Mouse (Mus musculus): ENCODE data around the gene Slc25a42. TPM values are rescaled to one million over a fixed set of nuclear protein-coding genes. Genes with fewer than 3 reads are reported as not detected.

Slc25a42 gene
- polyA plus RNA-seq (2012; rRNA removed) (14.7 and 16.1 TPM in 2 replicates), polyA plus RNA-seq (2014; fragmentation: Nextera tagmentation; extraction: Ambion mirVana) (3.3 and 4.5 TPM in 2 replicates)

- Histone ChIP-seq H3K4me1 (replicated peaks; ENCODE audit: control insufficient read depth in 2 of 2, insufficient read depth in 2 of 2, low read length in 1 of 2) (peaks cover 14 to 19% of the 10 kb centered on the region in 2 experiments), H3K36me3 (replicated peaks; ENCODE audit: control insufficient read depth, insufficient read depth, low read depth) (no peaks in the 10 kb centered on the region), H3K27me3 (ENCODE audit: control insufficient read depth, insufficient read depth, low read length) (no peaks in the 10 kb centered on the region), H3K4me3 (ENCODE audit: insufficient read depth in 1 of 2, low read depth in 2 of 2, low read length in 2 of 2) (peak within 1 kb of the TSS; percentile 73 to 80), H3K9me3 (ENCODE audit: control insufficient read depth, low read length) (no peaks in the 10 kb centered on the region), H3K4me2 (ENCODE audit: low read depth) (peak within 1 kb of the TSS; percentile 97), H3K27ac (peak within 1 kb of the TSS; percentile 89), H3K9ac (replicated peaks) (peak within 1 kb of the TSS; percentile 87)
- ATAC-seq (ENCODE audit: insufficient read depth) (peak; percentile 92), DNase-seq (ENCODE audit: low read depth in 3 of 3, low spot score in 3 of 3) (peak; percentile 99)
- no peak for TF ChIP-seq EP300 (IDR thresholded peaks at IDR 0.05; ENCODE audit: low read depth)
- 0 out of 2 replicates have a peak, but pooled peaks have one; percentile 11 for TF ChIP-seq CTCF (IDR thresholded peaks at IDR 0.05; ENCODE audit: low read depth)
- under 1% methylated on average over 66 of the region's 66 CpGs for WGBS (ENCODE audit: insufficient replicate concordance)
Observed at GRCm38 (mm10) chr8:70212112-70213055, at the start of gene Slc25a42. Gene Slc25a42 (minus strand): TSS chr8:70212305.

GRCm38 (mm10) chr8:70259043-70259442 is 46.9 kb upstream of the Slc25a42 start:
- Histone ChIP-seq H3K27ac (no peak overlapping the region), H3K4me2 (ENCODE audit: low read depth) (no peak overlapping the region; the same call in 1 of the 2 replicates), H3K4me1 (replicated peaks; ENCODE audit: control insufficient read depth in 2 of 2, insufficient read depth in 2 of 2, low read length in 1 of 2) (peaks cover 9 to 11% of the 10 kb centered on the region in 2 experiments), H3K4me3 (ENCODE audit: insufficient read depth in 1 of 2, low read depth in 2 of 2, low read length in 2 of 2) (no peak overlapping the region), H3K9ac (replicated peaks) (no peak overlapping the region; the same call in 1 of the 2 replicates), H3K9me3 (ENCODE audit: control insufficient read depth, low read length) (no peaks in the 10 kb centered on the region), H3K27me3 (ENCODE audit: control insufficient read depth, insufficient read depth, low read length) (no peaks in the 10 kb centered on the region), H3K36me3 (replicated peaks; ENCODE audit: control insufficient read depth, insufficient read depth, low read depth) (peaks cover 58% of the 10 kb centered on the region)
- WGBS (ENCODE audit: insufficient replicate concordance): 28% methylated on average over 2 of the region's 2 CpGs
- TF ChIP-seq EP300 (IDR thresholded peaks at IDR 0.05; ENCODE audit: low read depth) (peak; percentile 19; the same call in 1 of the 2 replicates), CTCF (IDR thresholded peaks at IDR 0.05; ENCODE audit: low read depth) (no peak)
- DNase-seq (ENCODE audit: low read depth in 3 of 3, low spot score in 3 of 3): no peak
- ATAC-seq (ENCODE audit: insufficient read depth): peak; percentile 72

DNA sequence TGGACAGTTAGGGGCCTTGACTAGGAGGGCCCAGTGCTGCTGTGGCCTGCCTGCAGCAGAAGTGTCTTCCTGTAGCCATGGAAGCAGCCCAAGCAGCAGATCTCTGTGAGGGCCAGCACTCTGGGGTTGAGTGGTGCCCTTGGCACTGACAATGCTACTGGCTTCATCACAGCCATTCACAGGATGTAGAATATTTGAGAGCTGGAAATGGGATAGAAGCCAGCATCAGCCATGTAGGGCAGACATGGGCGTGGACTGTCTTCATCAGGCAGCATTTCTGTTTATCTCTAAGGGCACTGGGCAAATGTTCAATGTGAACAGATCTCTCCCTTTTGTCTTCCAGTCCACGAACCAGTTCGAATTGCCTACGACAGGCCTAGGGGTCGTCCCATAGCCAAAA is 46.5 kb upstream of the Slc25a42 start:
- ATAC-seq (ENCODE audit: insufficient read depth): peak; percentile 47; the same call in 1 of the 2 replicates
- no peak overlapping the region for H3K4me3 ChIP-seq (ENCODE audit: insufficient read depth in 1 of 2, low read depth in 2 of 2, low read length in 2 of 2)
- no peak overlapping the region; the same call in 1 of the 2 replicates for H3K9ac ChIP-seq (replicated peaks)
- WGBS (ENCODE audit: insufficient replicate concordance): 57% methylated on average over 5 of the region's 5 CpGs
- no peak for DNase-seq (ENCODE audit: low read depth in 3 of 3, low spot score in 3 of 3)
- H3K27ac ChIP-seq: no peak overlapping the region
- no peaks in the 10 kb centered on the region for H3K27me3 ChIP-seq (ENCODE audit: control insufficient read depth, insufficient read depth, low read length)
- H3K9me3 ChIP-seq (ENCODE audit: control insufficient read depth, low read length): no peaks in the 10 kb centered on the region
- peaks cover 62% of the 10 kb centered on the region for H3K36me3 ChIP-seq (replicated peaks; ENCODE audit: control insufficient read depth, insufficient read depth, low read depth)
- no peak for TF ChIP-seq CTCF (IDR thresholded peaks at IDR 0.05; ENCODE audit: low read depth)
- TF ChIP-seq EP300 (IDR thresholded peaks at IDR 0.05; ENCODE audit: low read depth): no peak
- peaks cover 9 to 11% of the 10 kb centered on the region in 2 experiments for H3K4me1 ChIP-seq (replicated peaks; ENCODE audit: control insufficient read depth in 2 of 2, insufficient read depth in 2 of 2, low read length in 1 of 2)
- no peak overlapping the region; the same call in 1 of the 2 replicates for H3K4me2 ChIP-seq (ENCODE audit: low read depth)

GRCm38 (mm10) chr8:70257456-70257855 is 45.4 kb upstream of the Slc25a42 start:
- Histone ChIP-seq H3K27ac (no peak overlapping the region), H3K4me1 (replicated peaks; ENCODE audit: control insufficient read depth in 2 of 2, insufficient read depth in 2 of 2, low read length in 1 of 2) (peaks cover 9 to 11% of the 10 kb centered on the region in 2 experiments), H3K4me2 (ENCODE audit: low read depth) (no peak overlapping the region), H3K9ac (replicated peaks) (no peak overlapping the region), H3K9me3 (ENCODE audit: control insufficient read depth, low read length) (no peaks in the 10 kb centered on the region), H3K4me3 (ENCODE audit: insufficient read depth in 1 of 2, low read depth in 2 of 2, low read length in 2 of 2) (no peak overlapping the region), H3K36me3 (replicated peaks; ENCODE audit: control insufficient read depth, insufficient read depth, low read depth) (peaks cover 71% of the 10 kb centered on the region), H3K27me3 (ENCODE audit: control insufficient read depth, insufficient read depth, low read length) (no peaks in the 10 kb centered on the region)
- no peak for TF ChIP-seq CTCF (IDR thresholded peaks at IDR 0.05; ENCODE audit: low read depth)
- no peak for TF ChIP-seq EP300 (IDR thresholded peaks at IDR 0.05; ENCODE audit: low read depth)
- ATAC-seq (ENCODE audit: insufficient read depth) (no peak), DNase-seq (ENCODE audit: low read depth in 3 of 3, low spot score in 3 of 3) (no peak)
- 80% methylated on average over 3 of the region's 3 CpGs for whole genome bisulfite sequencing (ENCODE audit: insufficient replicate concordance)

DNA sequence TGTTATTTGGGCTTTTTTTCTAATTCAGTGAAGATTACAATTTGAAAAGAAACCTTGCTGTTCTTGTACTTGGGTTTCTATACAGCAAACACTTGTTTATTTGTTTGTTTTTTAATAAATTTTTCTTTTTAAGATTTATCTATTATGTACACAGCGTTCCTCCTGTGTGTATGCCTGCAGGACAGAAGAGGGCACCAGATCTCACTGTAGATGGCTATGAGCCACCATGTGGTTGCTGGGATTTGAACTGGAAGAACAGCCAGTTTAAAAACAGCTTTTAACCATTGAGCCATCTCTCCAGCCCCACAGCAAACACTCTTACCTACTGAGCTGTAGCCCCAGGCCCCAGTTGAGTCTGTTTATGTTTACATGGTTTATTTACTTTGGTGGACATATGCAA is 42.5 kb upstream of the Slc25a42 start:
- Histone ChIP-seq H3K4me1 (replicated peaks; ENCODE audit: control insufficient read depth in 2 of 2, insufficient read depth in 2 of 2, low read length in 1 of 2) (peaks cover 9 to 11% of the 10 kb centered on the region in 2 experiments), H3K4me3 (ENCODE audit: insufficient read depth in 1 of 2, low read depth in 2 of 2, low read length in 2 of 2) (no peak overlapping the region), H3K9me3 (ENCODE audit: control insufficient read depth, low read length) (no peaks in the 10 kb centered on the region), H3K4me2 (ENCODE audit: low read depth) (no peak overlapping the region), H3K36me3 (replicated peaks; ENCODE audit: control insufficient read depth, insufficient read depth, low read depth) (peaks cover 70% of the 10 kb centered on the region), H3K27ac (no peak overlapping the region), H3K27me3 (ENCODE audit: control insufficient read depth, insufficient read depth, low read length) (no peaks in the 10 kb centered on the region), H3K9ac (replicated peaks) (no peak overlapping the region)
- DNase-seq (ENCODE audit: low read depth in 3 of 3, low spot score in 3 of 3): no peak
- 71% methylated on average over 1 of the region's 1 CpGs for WGBS (ENCODE audit: insufficient replicate concordance)
- ATAC-seq (ENCODE audit: insufficient read depth): no peak
- TF ChIP-seq EP300 (IDR thresholded peaks at IDR 0.05; ENCODE audit: low read depth) (no peak), CTCF (IDR thresholded peaks at IDR 0.05; ENCODE audit: low read depth) (peak; percentile 45)

Data from liver, embryonic 14.5 days (tissue).